Mouse (Mus musculus): ENCODE measurements around the gene Heatr6. TPM values are rescaled to one million over a fixed set of nuclear protein-coding genes. Genes with fewer than 3 reads are reported as not detected.

The Heatr6 gene
- polyA plus RNA-seq, 1 experiment: not detected

GRCm38 (mm10) chr11:83832389-83832788, 78.9 kb downstream of the Heatr6 start:
- H3K27ac ChIP-seq (ENCODE audit: insufficient read depth, low read depth, low read length): no peak overlapping the region
- H3K4me1 ChIP-seq (ENCODE audit: control insufficient read depth, insufficient read depth, low read length): no peaks in the 10 kb centered on the region
- TF ChIP-seq CTCF (IDR thresholded peaks at IDR 0.05; ENCODE audit: insufficient read depth, low read depth, low read length) (no peak), POLR2A (IDR thresholded peaks at IDR 0.05; ENCODE audit: insufficient read depth, low read depth, low read length) (no peak)
- 43% methylated on average over 8 of the region's 8 CpGs for WGBS
- no peak overlapping the region for H3K4me3 ChIP-seq (ENCODE audit: insufficient read depth, low read depth, low read length)

Other genes with a start within 250 kb of the Heatr6 start
- not detected in 2 replicates for gene Heatr9, start 231.5 kb upstream of the Heatr6 start, polyA plus RNA-seq (2012; ENCODE audit: insufficient read depth, insufficient read length, low replicate concordance, missing spikeins)
- gene Ccl5, start 223.2 kb upstream of the Heatr6 start, polyA plus RNA-seq (2012; ENCODE audit: insufficient read depth, insufficient read length, low replicate concordance, missing spikeins): not detected in 2 replicates
- gene Ccl9, start 175.1 kb upstream of the Heatr6 start, polyA plus RNA-seq (2012; ENCODE audit: insufficient read depth, insufficient read length, low replicate concordance, missing spikeins): not detected in 2 replicates
- gene Ccl6, start 160.6 kb upstream of the Heatr6 start, polyA plus RNA-seq (2012; ENCODE audit: insufficient read depth, insufficient read length, low replicate concordance, missing spikeins): not detected in 2 replicates
- gene Rpl9-ps1, start 108.1 kb upstream of the Heatr6 start, polyA plus RNA-seq (2012; ENCODE audit: insufficient read depth, insufficient read length, low replicate concordance, missing spikeins): not detected in 2 replicates
- gene Ccl3, start 104.3 kb upstream of the Heatr6 start, polyA plus RNA-seq (2012; ENCODE audit: insufficient read depth, insufficient read length, low replicate concordance, missing spikeins): not detected in 2 replicates
- not detected in 2 replicates for gene Ccl4, start 91.1 kb upstream of the Heatr6 start, polyA plus RNA-seq (2012; ENCODE audit: insufficient read depth, insufficient read length, low replicate concordance, missing spikeins)
- not detected in 2 replicates for gene Wfdc17, start 49.7 kb upstream of the Heatr6 start, polyA plus RNA-seq (2012; ENCODE audit: insufficient read depth, insufficient read length, low replicate concordance, missing spikeins)
- not detected in 2 replicates for gene Wfdc18, start 44.7 kb upstream of the Heatr6 start, polyA plus RNA-seq (2012; ENCODE audit: insufficient read depth, insufficient read length, low replicate concordance, missing spikeins)
- gene Wfdc21, start 6.8 kb upstream of the Heatr6 start, polyA plus RNA-seq (2012; ENCODE audit: insufficient read depth, insufficient read length, low replicate concordance, missing spikeins): not detected in 2 replicates
- not detected in 2 replicates for gene Hnf1b, start 96.4 kb downstream of the Heatr6 start, polyA plus RNA-seq (2012; ENCODE audit: insufficient read depth, insufficient read length, low replicate concordance, missing spikeins)
- gene Ddx52, start 188.4 kb downstream of the Heatr6 start, polyA plus RNA-seq (2012; ENCODE audit: insufficient read depth, insufficient read length, low replicate concordance, missing spikeins): not detected in 2 replicates
- gene Synrg, start 210.7 kb downstream of the Heatr6 start, polyA plus RNA-seq (2012; ENCODE audit: insufficient read depth, insufficient read length, low replicate concordance, missing spikeins): not detected in 2 replicates

All from olfactory bulb, adult 2 months (tissue).